Mouse (Mus musculus) liver, adult 2 months (tissue): ENCODE results near the gene Rbbp6. TPM values are rescaled to one million over a fixed set of nuclear protein-coding genes. Genes with fewer than 3 reads are reported as not detected.

Source experiments
- DNase-seq: peaks from one replicate; pipeline ENCODE4 v3.0.0-alpha.2; 2011; ENCODE audit warnings: low read depth, low spot score; ENCODE audit errors: extremely low read depth
- H3K27ac ChIP-seq: fragments of 200-500 bp; replicated peaks from 2 replicates; pipeline ENCODE4 v1.5.1; 2012; ENCODE audit warnings: low read depth, mild to moderate bottlenecking, control low read depth, inconsistent platforms, low read length; ENCODE audit not compliant: insufficient read depth
- H3K27me3 ChIP-seq: fragments of 200-500 bp; 2 replicates; pipeline ENCODE4 v1.6.1; 2012; ENCODE audit warnings: mild to moderate bottlenecking, moderate library complexity, low read length, inconsistent platforms; ENCODE audit not compliant: control insufficient read depth, insufficient read depth
- H3K36me3 ChIP-seq: fragments of 200-500 bp; 2 replicates; pipeline ENCODE4 v1.6.1; 2012; ENCODE audit warnings: low read length, inconsistent platforms; ENCODE audit not compliant: control insufficient read depth, insufficient read depth
- H3K4me1 ChIP-seq: fragments of 200-500 bp; 2 replicates; pipeline ENCODE4 v1.6.1; 2011; ENCODE audit warnings: low read length; ENCODE audit not compliant: control insufficient read depth, insufficient read depth
- H3K4me3 ChIP-seq: fragments of 200-500 bp; 2 replicates; pipeline ENCODE4 v1.5.1; 2011; ENCODE audit warnings: low read depth, mild to moderate bottlenecking, control low read depth, low read length, moderate library complexity; ENCODE audit not compliant: insufficient read depth
- H3K79me2 ChIP-seq: fragments of 200-500 bp; 2 replicates; pipeline ENCODE4 v1.6.1; 2012; ENCODE audit warnings: inconsistent platforms, mild to moderate bottlenecking, low read length, moderate library complexity; ENCODE audit not compliant: control insufficient read depth, insufficient read depth
- H3K9ac ChIP-seq: fragments of 200-500 bp; 2 replicates; pipeline ENCODE4 v1.6.1; 2012; ENCODE audit warnings: low read depth, mild to moderate bottlenecking, control low read depth, inconsistent platforms, low read length
- CTCF ChIP-seq: fragments of 200-500 bp; IDR thresholded peaks from 2 replicates; pipeline ENCODE4 v1.5.1; 2011; ENCODE audit warnings: low read depth, low read length, control low read depth
- POLR2A ChIP-seq: fragments of 200-500 bp; IDR thresholded peaks from 2 replicates; pipeline ENCODE4 v1.6.1; 2011; ENCODE audit warnings: low read length, control low read depth; ENCODE audit not compliant: insufficient read depth; ENCODE audit errors: extremely low read depth
- WGBS: fragments of 180-500 bp; shearing (Covaris S2); methylation state at CpG from one replicate; pipeline ENCODE4 v1.1.7; 2018; 5-methylcytosine and 5-hydroxymethylcytosine counted together
- polyA plus RNA-seq: library from polyadenylated mRNA; depleted of rRNA; stranded (reverse); fragments of >200 nt; gene quantifications from 2 replicates; pipeline ENCODE4 v1.2.3, GENCODE M21; 2012
- total RNA-seq: library from RNA; depleted of rRNA; stranded (reverse); fragments of >200 nt; gene quantifications from 2 replicates; pipeline ENCODE4 v1.2.3, GENCODE M21; 2014

The Rbbp6 gene
- total and polyA plus RNA-seq, 2 experiments: 6.1 to 21.6 TPM

- Histone ChIP-seq H3K79me2 (peaks cover 24% of the 10 kb centered on the region), H3K4me3 (no peak overlapping the region), H3K27ac (no peak overlapping the region), H3K9ac (no peak overlapping the region), H3K27me3 (no peaks in the 10 kb centered on the region), H3K36me3 (peaks cover 5% of the 10 kb centered on the region), H3K4me1 (peaks cover 8% of the 10 kb centered on the region)
- no peak for DNase-seq
- no peak for TF ChIP-seq CTCF
- TF ChIP-seq POLR2A: no peak
- 66% methylated on average over 4 of the region's 4 CpGs for WGBS
Measured at GRCm38 (mm10) chr7:122968751-122969150, 3.3 kb downstream of the Rbbp6 start.

GRCm38 (mm10) chr7:122969231-122970032 lies 3.9 kb downstream of the Rbbp6 start:
- Histone ChIP-seq H3K27me3 (no peaks in the 10 kb centered on the region), H3K9ac (peak overlapping the region; percentile 100), H3K4me3 (peak overlapping the region; percentile 100), H3K79me2 (peaks cover 24% of the 10 kb centered on the region), H3K27ac (peak overlapping the region; percentile 100), H3K36me3 (peaks cover 5% of the 10 kb centered on the region), H3K4me1 (peaks cover 10% of the 10 kb centered on the region)
- peak; percentile 65 for DNase-seq
- WGBS: 2% methylated on average over 62 of the region's 62 CpGs
- peak; percentile 94 for TF ChIP-seq POLR2A
- TF ChIP-seq CTCF: no peak

GRCm38 (mm10) chr7:122970119-122970781 lies 4.8 kb downstream of the Rbbp6 start:
- H3K9ac ChIP-seq: peak overlapping the region; percentile 100
- H3K36me3 ChIP-seq: peaks cover 8% of the 10 kb centered on the region
- no peaks in the 10 kb centered on the region for H3K27me3 ChIP-seq
- no peak for TF ChIP-seq CTCF
- TF ChIP-seq POLR2A: no peak
- H3K4me1 ChIP-seq: peaks cover 10% of the 10 kb centered on the region
- WGBS: under 1% methylated on average over 67 of the region's 69 CpGs
- peak overlapping the region; percentile 100 for H3K4me3 ChIP-seq
- H3K27ac ChIP-seq: peak overlapping the region; percentile 100
- peaks cover 24% of the 10 kb centered on the region for H3K79me2 ChIP-seq
- peak; percentile 28 for DNase-seq

- under 1% methylated on average over 14 of the region's 14 CpGs for WGBS
- no peak for TF ChIP-seq POLR2A
- TF ChIP-seq CTCF: no peak
- H3K9ac ChIP-seq: peak overlapping the region; percentile 100
- peak overlapping the region; percentile 100 for H3K27ac ChIP-seq
- peak; percentile 64 for DNase-seq
- H3K4me3 ChIP-seq: peak overlapping the region; percentile 100
- H3K36me3 ChIP-seq: peaks cover 12% of the 10 kb centered on the region
- no peaks in the 10 kb centered on the region for H3K27me3 ChIP-seq
- H3K79me2 ChIP-seq: peaks cover 24% of the 10 kb centered on the region
- peaks cover 10% of the 10 kb centered on the region for H3K4me1 ChIP-seq
Measured at GRCm38 (mm10) chr7:122970864-122971420, 5.5 kb downstream of the Rbbp6 start.

- H3K79me2 ChIP-seq: peaks cover 24% of the 10 kb centered on the region
- H3K4me3 ChIP-seq: peak overlapping the region; percentile 19; the same call in 1 of the 2 replicates
- TF ChIP-seq CTCF: no peak
- TF ChIP-seq POLR2A: no peak
- no peak overlapping the region for H3K9ac ChIP-seq
- WGBS: 51% methylated on average over 4 of the region's 4 CpGs
- no peaks in the 10 kb centered on the region for H3K27me3 ChIP-seq
- DNase-seq: no peak
- H3K4me1 ChIP-seq: peaks cover 10% of the 10 kb centered on the region
- peaks cover 17% of the 10 kb centered on the region for H3K36me3 ChIP-seq
- H3K27ac ChIP-seq: no peak overlapping the region
Measured at GRCm38 (mm10) chr7:122972006-122972689, 6.7 kb downstream of the Rbbp6 start.
